Mouse (Mus musculus) testis, adult 2 months (tissue): ENCODE results near the gene 4930558K02Rik. TPM values are rescaled to one million over a fixed set of nuclear protein-coding genes. Genes with fewer than 3 reads are reported as not detected.
A peak's percentile ranks its signal among the peaks of the same experiment; 100 is the strongest.

ENCODE experiments used
- H3K27ac ChIP-seq: fragments of 200-500 bp; 2 replicates; pipeline ENCODE4 v1.5.1; 2012; ENCODE audit warnings: low read depth, low read length; ENCODE audit not compliant: control insufficient read depth, insufficient read depth
- H3K27me3 ChIP-seq: fragments of 200-500 bp; 2 replicates; pipeline ENCODE4 v1.6.1; 2012; ENCODE audit warnings: mild to moderate bottlenecking, low read length, moderate library complexity; ENCODE audit not compliant: control insufficient read depth, insufficient read depth
- H3K36me3 ChIP-seq: fragments of 200-500 bp; 2 replicates; pipeline ENCODE4 v1.6.1; 2012; ENCODE audit warnings: mild to moderate bottlenecking, low read length; ENCODE audit not compliant: control insufficient read depth, insufficient read depth
- H3K4me1 ChIP-seq: fragments of 200-500 bp; 2 replicates; pipeline ENCODE4 v1.6.1; 2012; ENCODE audit warnings: low read length; ENCODE audit not compliant: control insufficient read depth, insufficient read depth
- H3K4me3 ChIP-seq: fragments of 200-500 bp; 2 replicates; pipeline ENCODE4 v1.5.1; 2012; ENCODE audit warnings: low read depth, mild to moderate bottlenecking, low read length, moderate library complexity, mixed read lengths; ENCODE audit not compliant: control insufficient read depth
- CTCF ChIP-seq: fragments of 200-500 bp; IDR thresholded peaks from 2 replicates; pipeline ENCODE4 v1.5.1; 2012; ENCODE audit warnings: low read depth, mild to moderate bottlenecking, inconsistent platforms, low read length, moderate library complexity; ENCODE audit not compliant: control insufficient read depth, insufficient read depth, insufficient replicate concordance
- POLR2A ChIP-seq: fragments of 200-500 bp; IDR thresholded peaks from 2 replicates; pipeline ENCODE4 v1.6.1; 2012; ENCODE audit warnings: low read depth, mild to moderate bottlenecking, inconsistent platforms, low read length, moderate library complexity; ENCODE audit not compliant: control insufficient read depth
- polyA plus RNA-seq: library from polyadenylated mRNA; depleted of rRNA; stranded (reverse); fragments of >200 nt; gene quantifications from 2 replicates; pipeline ENCODE4 v1.2.3, GENCODE M21; 2012

4930558K02Rik gene
- polyA plus RNA-seq, 1 experiment: 18.1 TPM

- Histone ChIP-seq H3K36me3 (no peaks in the 10 kb centered on the region), H3K27ac (peak overlapping the region; percentile 37; the same call in 1 of the 2 replicates), H3K27me3 (no peaks in the 10 kb centered on the region), H3K4me1 (no peaks in the 10 kb centered on the region; the same call in 1 of the 2 replicates), H3K4me3 (no peak overlapping the region)
- no peak for TF ChIP-seq POLR2A
- peak; percentile 20; the same call in 1 of the 2 replicates for TF ChIP-seq CTCF
These were observed 25.7 kb upstream of the 4930558K02Rik start for GRCm38 (mm10) chr1:162004821-162005770.

GRCm38 (mm10) chr1:162004518-162004780, 25.0 kb upstream of the 4930558K02Rik start:
- no peaks in the 10 kb centered on the region for H3K36me3 ChIP-seq
- TF ChIP-seq POLR2A (no peak), CTCF (no peak)
- no peak overlapping the region for H3K27ac ChIP-seq
- no peak overlapping the region for H3K4me3 ChIP-seq
- H3K4me1 ChIP-seq: no peaks in the 10 kb centered on the region; the same call in 1 of the 2 replicates
- H3K27me3 ChIP-seq: no peaks in the 10 kb centered on the region

GRCm38 (mm10) chr1:162003729-162004517, 24.5 kb upstream of the 4930558K02Rik start:
- H3K27ac ChIP-seq: no peak overlapping the region
- H3K4me1 ChIP-seq: peaks cover 2% of the 10 kb centered on the region
- H3K4me3 ChIP-seq: no peak overlapping the region
- H3K27me3 ChIP-seq: no peaks in the 10 kb centered on the region
- H3K36me3 ChIP-seq: no peaks in the 10 kb centered on the region
- TF ChIP-seq CTCF: no peak
- no peak for TF ChIP-seq POLR2A

GRCm38 (mm10) chr1:162001328-162001727, 21.9 kb upstream of the 4930558K02Rik start:
- Histone ChIP-seq H3K27me3 (no peaks in the 10 kb centered on the region), H3K4me3 (no peak overlapping the region), H3K36me3 (no peaks in the 10 kb centered on the region), H3K27ac (no peak overlapping the region; the same call in 1 of the 2 replicates), H3K4me1 (peaks cover 2% of the 10 kb centered on the region)
- TF ChIP-seq POLR2A (no peak), CTCF (no peak)

GRCm38 (mm10) chr1:161999882-162000371, 20.5 kb upstream of the 4930558K02Rik start:
- peak overlapping the region; percentile 54; the same call in 1 of the 2 replicates for H3K27ac ChIP-seq
- no peaks in the 10 kb centered on the region for H3K36me3 ChIP-seq
- H3K27me3 ChIP-seq: no peaks in the 10 kb centered on the region
- peaks cover 2% of the 10 kb centered on the region for H3K4me1 ChIP-seq
- TF ChIP-seq POLR2A: no peak
- TF ChIP-seq CTCF: no peak
- no peak overlapping the region for H3K4me3 ChIP-seq

DNA sequence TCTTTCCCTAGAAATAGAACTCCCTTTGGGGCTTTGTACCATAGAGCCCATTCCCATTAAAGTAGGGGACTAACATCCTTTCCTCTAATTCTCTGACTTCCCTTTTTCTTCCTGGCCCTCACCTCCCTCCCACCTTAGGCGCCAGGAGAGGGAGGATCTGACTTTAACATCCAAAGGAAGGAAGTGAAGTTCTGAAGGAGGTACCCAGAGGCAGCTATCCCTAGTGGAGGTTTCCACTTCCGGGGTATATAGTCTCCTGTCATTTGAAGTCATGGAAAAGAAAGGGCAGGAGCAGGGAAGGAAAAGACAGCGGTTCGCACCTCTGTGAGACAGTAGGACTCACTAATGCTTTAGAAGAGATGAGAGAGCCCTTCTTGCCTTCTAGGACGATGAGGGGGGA, 19.9 kb upstream of the 4930558K02Rik start:
- TF ChIP-seq POLR2A (no peak), CTCF (no peak)
- no peak overlapping the region for H3K4me3 ChIP-seq
- peaks cover 2% of the 10 kb centered on the region for H3K4me1 ChIP-seq
- H3K27ac ChIP-seq: no peak overlapping the region; the same call in 1 of the 2 replicates
- no peaks in the 10 kb centered on the region for H3K36me3 ChIP-seq
- H3K27me3 ChIP-seq: no peaks in the 10 kb centered on the region

GRCm38 (mm10) chr1:161998781-161999180, 19.3 kb upstream of the 4930558K02Rik start:
- Histone ChIP-seq H3K4me1 (peaks cover 2% of the 10 kb centered on the region), H3K27ac (no peak overlapping the region)
- TF ChIP-seq CTCF (no peak), POLR2A (no peak)

More at GRCm38 (mm10) chr1:161998781-161999180, 19.3 kb upstream of the 4930558K02Rik start:
- Histone ChIP-seq H3K4me3 (no peak overlapping the region), H3K27me3 (no peaks in the 10 kb centered on the region), H3K36me3 (no peaks in the 10 kb centered on the region)
